Mouse (Mus musculus): ENCODE measurements at regions not wholly inside any gene's neighbourhood (a gene's known extent, or its start where the extent isn't known, plus 50 kb on each side); places are given as distances from the start of the nearest gene placed in this dataset.

- DNase-seq (ENCODE audit: extremely low spot score, low spot score): no peak
Observed at GRCm38 (mm10) chrX:162235552-162235951, 76.0 kb upstream of the Nhs start.

DNA sequence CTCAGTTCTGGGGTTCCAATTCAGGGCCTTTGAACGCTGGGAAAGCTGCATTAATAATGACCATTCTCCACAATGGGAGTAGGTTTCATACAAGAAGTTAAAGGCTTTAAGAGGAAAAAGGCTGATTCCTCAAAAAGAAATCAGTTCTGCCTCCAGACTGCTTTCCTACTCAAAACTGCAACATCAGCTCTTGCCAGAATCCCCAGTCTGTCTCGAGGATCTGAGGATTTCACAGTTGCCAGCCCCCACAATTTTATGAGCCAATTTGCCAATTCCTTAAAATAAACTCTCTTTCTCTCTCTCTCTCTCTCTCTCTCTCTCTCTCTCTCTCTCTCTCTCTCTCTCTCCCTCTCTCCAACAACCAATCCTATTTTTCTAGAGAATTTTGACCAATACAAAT, 51.3 kb upstream of the Nhs start:
- DNase-seq (ENCODE audit: extremely low spot score, low spot score): no peak

All from neural tube, embryonic 10.5 days (tissue).